Mouse (Mus musculus) brown adipose tissue, adult 24 weeks (tissue): ENCODE measurements around the gene Mrpl47. TPM values are rescaled to one million over a fixed set of nuclear protein-coding genes. Genes with fewer than 3 reads are reported as not detected.
"Not testable (repeated sequence)": the region's sequence is repeated elsewhere in the genome, so short reads cannot be mapped to it uniquely, and the experiment has no call there.

Experiments
- H3K27ac ChIP-seq: fragments of 200-500 bp; replicated peaks from 2 replicates; pipeline ENCODE4 v1.5.1; 2012; ENCODE audit warnings: low read depth, mild to moderate bottlenecking, low read length
- H3K4me1 ChIP-seq: fragments of 200-500 bp; 2 replicates; pipeline ENCODE4 v1.6.1; 2012; ENCODE audit warnings: low read length, mixed read lengths; ENCODE audit not compliant: control insufficient read depth, insufficient read depth, insufficient read length
- H3K4me3 ChIP-seq: fragments of 200-500 bp; 2 replicates; pipeline ENCODE4 v1.5.1; 2012; ENCODE audit warnings: low read depth, mild to moderate bottlenecking, low read length, moderate library complexity; ENCODE audit not compliant: insufficient read depth
- polyA plus RNA-seq: library from polyadenylated mRNA; stranded (reverse); fragments of >200 nt; gene quantifications from 2 replicates; pipeline ENCODE4 v1.2.4, GENCODE M21; 2012; ENCODE audit not compliant: missing spikeins, insufficient read depth, insufficient read length

Gene Mrpl47
- polyA plus RNA-seq, 1 experiment: 87.9 TPM

DNA sequence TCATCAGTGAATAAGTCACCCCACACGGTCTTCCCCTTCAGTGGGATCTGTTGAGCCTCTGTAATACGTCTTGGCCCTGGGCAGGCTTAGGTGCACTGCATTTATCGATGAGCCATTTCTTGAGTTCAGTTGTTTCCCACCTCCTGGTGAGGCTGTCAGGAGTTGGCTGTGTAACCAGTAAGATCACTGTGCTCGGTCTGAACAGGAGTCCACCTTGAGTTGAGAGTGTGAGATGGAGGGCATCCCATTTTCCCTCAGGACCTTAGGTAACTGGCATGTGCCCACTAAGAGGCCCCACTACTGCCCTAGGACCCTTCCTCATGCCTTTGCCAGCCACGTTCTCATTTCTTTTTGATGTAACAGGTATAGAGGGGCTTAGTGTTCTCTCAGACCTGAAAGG, 11.5 kb downstream of the Mrpl47 start:
- no peak overlapping the region for H3K27ac ChIP-seq
- H3K4me1 ChIP-seq: no peaks in the 10 kb centered on the region
- H3K4me3 ChIP-seq: no peak overlapping the region

DNA sequence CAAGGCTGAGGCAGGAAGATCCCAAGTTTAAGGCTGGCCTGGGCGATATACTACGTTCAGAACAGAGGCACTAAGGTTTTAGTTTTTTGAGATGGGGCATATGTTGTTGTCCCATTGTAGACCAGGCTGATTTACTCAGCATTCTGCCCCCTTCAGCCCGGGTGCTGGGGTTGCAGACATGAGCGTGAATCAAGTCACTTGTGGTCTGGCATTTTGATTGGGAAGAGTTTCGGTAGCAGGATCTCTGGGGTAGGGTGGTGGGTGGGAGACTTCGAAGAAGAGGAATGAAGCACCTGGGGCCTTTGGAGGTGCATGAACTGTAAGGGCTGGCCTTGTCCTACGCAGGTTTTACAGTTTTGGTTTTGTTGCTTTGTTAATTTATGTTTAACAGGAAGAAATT, 13.2 kb downstream of the Mrpl47 start:
- H3K4me1 ChIP-seq: no peaks in the 10 kb centered on the region
- no peak overlapping the region for H3K27ac ChIP-seq
- H3K4me3 ChIP-seq: no peak overlapping the region

DNA sequence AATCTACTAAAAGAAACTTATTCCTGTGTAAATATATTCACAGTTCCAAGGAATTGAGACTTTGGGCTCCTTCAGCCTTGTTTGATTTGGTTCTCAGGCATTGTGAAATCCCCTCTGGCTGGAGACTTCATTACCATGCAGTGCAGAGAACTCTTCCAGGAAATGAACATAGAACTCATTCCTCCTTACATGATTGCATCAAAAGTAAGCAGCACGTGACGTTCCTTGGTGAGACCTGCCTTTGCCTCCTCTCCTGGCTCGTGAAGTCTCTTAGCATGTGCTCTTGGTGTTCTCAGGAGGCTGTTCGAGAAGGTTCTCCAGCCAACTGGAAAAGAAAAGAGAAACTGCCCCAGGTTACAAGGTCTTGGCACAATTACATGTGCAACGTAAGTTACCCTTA, 19.1 kb downstream of the Mrpl47 start:
- no peaks in the 10 kb centered on the region for H3K4me1 ChIP-seq
- no peak overlapping the region for H3K27ac ChIP-seq
- H3K4me3 ChIP-seq: no peak overlapping the region

DNA sequence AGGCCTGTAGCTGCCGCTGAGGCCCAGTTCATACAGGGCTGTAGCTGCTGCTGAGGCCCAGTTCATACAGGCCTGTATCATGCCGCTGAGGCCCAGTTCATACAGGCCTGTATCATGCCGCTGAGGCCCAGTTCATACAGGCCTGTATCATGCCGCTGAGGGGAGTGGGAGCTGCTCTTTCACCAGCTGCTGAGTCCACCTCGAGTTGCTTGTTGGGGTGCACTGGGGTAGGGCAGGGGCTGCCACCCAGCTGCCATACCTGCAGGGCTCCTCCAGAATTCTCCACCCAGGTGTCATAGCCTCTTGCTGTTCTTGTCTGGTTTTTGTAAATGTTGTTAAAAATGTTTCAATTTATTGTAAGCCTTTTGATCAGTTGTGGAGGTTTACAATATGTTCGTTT, 20.0 kb downstream of the Mrpl47 start:
- not testable (repeated sequence) for H3K27ac ChIP-seq, H3K4me1 ChIP-seq, H3K4me3 ChIP-seq

DNA sequence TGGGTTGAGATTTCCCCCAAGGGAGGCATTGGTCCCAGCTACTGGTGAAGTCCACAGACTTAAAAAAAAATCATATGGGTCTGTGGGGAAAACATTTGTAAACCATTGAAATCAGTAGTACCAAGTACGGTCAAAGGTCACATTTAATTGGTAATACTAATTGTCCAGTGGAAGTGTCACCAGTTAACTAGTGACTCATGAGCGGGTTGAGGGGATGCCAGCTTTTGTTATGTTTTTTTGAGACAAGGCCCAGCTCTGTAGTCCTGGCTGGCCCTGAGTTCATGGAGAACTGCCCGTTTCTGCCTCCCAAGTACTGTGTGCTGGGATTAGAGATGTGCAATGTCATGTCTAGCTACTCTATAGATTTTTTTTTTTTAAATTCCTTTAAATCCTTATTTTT, 23.7 kb downstream of the Mrpl47 start:
- Histone ChIP-seq H3K4me3 (no peak overlapping the region), H3K4me1 (no peaks in the 10 kb centered on the region), H3K27ac (no peak overlapping the region)

DNA sequence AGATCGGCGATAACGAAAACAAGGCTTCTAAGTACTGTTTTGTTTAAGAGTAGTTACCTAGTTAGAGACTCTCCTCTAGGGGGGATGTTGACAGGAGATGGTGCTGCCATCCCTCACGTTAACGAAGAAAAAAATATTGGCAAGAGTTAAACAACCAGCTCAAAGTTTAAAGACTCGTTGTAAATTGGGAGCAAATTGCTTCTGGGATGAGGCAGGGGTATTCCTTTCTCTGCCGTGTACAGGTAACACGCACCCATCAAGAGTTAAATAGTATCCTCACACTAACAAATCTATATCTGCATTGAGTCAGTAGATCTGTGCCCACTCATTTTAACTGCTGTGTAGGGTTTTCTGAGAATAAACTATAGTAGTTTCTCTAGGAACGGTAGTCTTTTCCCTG, 28.0 kb downstream of the Mrpl47 start:
- peak overlapping the region; percentile 89 for H3K4me3 ChIP-seq
- H3K27ac ChIP-seq: peak overlapping the region; percentile 72
- no peaks in the 10 kb centered on the region for H3K4me1 ChIP-seq

DNA sequence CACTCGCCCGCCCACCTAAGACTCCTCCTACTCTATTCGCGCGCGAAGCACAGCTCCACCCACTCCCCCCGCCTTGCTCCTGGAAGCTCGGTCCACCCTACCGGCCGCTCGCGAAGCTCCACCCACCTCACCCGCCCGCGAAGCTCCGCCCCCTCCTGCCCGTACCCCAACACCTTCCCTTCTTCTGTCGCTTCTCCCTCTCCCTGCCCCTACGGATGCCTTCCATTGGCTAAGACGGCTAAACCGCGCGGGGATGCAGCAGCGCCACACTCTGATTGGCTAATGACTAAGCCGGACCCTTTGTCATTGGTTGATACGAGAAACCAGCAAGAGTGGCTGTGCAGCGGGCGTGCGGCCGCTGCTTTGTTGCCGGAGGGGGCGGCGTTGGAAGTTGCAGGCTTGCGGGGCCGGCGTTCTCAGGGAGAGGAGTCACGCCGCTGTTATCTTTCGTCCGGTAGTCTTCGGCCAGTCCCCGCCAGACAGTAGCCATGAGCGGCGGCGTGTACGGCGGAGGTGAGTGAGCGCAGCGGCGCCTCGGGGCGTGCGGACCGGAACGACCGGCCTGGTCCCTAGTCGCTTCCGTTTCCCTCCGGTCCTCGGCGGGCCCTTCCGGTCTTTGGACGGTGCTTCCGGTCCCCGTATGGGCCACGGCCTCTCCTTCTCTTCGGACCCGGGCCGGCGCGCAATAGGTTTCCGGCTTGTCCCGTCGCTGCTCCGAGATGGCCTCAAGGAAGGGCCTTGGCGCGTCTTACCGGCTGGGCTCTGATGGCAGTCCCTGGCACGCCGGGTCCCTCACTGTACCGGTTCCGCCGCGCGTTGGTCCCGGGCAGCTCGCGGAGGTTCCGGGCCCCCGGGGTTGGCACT, 28.8 kb downstream of the Mrpl47 start:
- Histone ChIP-seq H3K4me3 (peak overlapping the region; percentile 89), H3K27ac (peak overlapping the region; percentile 72), H3K4me1 (no peaks in the 10 kb centered on the region)

DNA sequence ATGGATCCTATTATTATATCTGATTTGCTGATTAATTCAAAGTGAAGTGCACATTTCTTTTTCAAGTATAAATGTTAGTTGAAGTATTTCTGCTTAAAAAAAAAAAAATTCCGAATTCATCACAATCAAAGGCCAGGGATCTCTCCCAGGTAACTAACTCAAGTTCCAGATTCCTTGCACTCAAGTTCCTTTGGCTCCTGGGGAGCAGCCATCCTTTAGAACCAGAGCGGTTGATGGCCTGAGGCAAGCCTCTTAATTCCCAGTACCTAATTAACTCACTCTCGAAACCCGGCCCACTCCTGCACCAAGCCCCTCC, 29.4 kb downstream of the Mrpl47 start:
- H3K27ac ChIP-seq: no peak overlapping the region
- no peaks in the 10 kb centered on the region for H3K4me1 ChIP-seq
- H3K4me3 ChIP-seq: peak overlapping the region; percentile 89

DNA sequence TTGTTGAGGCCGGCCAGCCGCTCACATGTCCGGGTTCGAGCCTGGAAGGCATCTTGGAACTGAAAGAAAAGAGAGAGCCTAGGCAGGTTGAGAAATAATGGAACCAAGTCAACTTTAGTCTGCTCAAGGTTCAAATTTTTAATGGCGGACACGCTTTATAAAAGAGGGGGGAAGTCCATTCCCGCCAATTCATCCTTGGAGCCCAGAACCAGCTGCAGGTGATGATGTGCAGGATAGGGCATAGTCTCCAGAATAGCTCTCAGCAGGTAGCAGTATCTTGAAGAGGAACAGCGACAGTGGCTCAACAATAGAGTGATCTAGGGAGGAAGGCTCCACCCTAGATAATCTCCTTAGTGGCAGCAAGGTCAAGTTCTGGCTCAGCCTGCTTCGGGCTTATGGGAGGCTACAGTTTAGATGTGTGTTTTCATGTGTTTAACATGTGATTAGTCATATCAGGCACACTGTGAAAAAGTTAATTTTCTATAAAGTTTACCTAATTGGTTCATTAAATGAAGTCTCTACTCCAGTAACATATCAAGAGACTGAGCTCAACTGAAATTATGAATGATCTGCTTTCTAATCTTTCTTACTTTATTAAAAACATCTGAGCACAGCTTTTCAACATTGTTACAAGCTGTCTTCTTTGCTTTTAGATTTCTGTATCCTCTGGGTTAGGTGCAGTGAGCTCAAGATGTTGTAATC, 31.6 kb downstream of the Mrpl47 start, which contains the start of gene Actl6a:
Gene Actl6a (plus strand): TSS at position 652 of the 702 bp plus-strand sequence.
- H3K4me1 ChIP-seq, H3K4me3 ChIP-seq, H3K27ac ChIP-seq: not testable (repeated sequence)

DNA sequence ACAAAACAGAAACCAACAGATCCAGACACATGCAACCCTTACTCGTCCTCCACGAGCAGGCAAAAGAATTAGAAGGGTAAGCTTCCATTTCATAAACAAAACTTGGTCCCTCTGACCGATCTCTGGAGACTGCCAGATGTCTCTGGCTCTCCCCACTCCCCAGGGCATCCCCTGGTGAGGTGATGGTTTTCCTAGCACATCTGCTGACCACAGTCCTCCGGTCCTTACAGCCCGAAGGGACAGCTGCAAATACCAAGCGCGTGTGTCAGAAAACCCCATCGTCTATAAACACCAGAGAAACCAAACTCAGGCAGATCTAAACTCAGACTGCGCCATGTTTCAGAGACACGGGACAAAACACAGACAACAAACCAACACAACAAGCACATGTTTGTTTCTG, 32.8 kb downstream of the Mrpl47 start:
- H3K4me3 ChIP-seq, H3K27ac ChIP-seq, H3K4me1 ChIP-seq: not testable (repeated sequence)

DNA sequence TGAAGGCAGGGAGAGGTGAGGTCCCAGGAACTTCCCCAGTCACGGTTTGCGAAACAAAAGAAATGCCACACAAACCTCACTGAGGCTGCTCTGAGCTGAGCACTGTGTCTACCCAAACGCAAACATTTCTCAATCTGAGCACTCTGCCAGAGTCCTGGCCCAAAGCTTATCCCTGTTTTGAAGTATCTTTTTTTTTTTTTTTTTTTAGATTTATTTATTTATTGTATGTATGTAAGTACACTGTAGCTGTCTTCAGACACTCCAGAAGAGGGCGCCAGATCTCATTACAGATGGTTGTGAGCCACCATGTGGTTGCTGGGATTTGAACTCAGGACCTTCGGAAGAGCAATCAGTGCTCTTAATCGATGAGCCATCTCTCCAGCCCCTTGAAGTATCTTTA, 33.4 kb downstream of the Mrpl47 start:
- not testable (repeated sequence) for H3K4me1 ChIP-seq, H3K27ac ChIP-seq, H3K4me3 ChIP-seq

DNA sequence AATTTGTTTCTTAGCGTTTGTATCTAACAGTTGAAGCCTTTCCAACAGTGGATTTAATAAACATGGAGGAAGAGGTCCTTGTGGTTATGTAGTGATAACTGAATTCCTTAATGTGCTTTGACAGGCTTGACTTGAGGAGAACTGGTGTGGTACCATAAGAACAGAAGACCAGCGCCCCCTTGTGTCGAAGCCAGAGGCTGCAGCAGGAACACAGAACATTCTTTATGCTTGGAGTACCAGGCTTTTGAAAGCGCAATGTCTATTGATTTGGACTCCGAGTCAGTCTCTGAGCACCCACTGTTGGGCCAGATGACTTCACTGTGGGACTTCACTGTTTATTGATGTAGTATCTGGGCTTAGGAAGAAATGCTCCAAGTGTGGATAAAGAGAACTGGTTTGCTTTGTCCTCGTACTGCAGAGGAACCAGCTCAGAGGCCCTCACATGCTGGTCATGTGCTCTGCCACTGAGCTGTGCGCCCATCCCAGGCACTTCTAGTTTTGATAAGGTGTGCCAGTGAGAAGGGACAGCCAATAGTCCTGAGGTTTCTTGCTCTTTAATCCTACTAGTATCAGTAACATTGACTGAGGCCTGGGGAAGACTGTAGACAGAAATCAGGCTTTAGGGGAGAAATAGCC, 39.1 kb downstream of the Mrpl47 start:
- H3K4me1 ChIP-seq: no peaks in the 10 kb centered on the region
- H3K4me3 ChIP-seq: no peak overlapping the region
- H3K27ac ChIP-seq: no peak overlapping the region

DNA sequence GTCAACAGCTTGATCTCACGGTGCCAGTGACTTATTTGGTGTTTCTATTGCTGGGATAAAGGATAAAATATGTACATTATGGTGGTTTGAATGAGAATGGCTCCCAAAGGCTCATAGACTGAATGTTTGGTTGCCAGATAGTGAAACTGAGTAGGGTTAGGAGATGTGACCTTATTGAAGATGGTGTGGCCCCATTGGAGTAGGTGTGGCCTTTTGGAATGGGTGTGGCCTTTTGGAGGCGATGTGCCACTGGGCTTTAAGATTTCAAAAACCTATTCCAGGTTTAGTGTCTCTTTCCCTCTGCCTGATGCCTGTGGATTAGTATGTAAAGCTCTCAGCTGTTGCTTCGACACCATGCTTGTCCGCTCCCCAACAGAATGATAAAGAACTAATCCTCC, 41.8 kb downstream of the Mrpl47 start:
- H3K27ac ChIP-seq: no peak overlapping the region
- no peaks in the 10 kb centered on the region for H3K4me1 ChIP-seq

DNA sequence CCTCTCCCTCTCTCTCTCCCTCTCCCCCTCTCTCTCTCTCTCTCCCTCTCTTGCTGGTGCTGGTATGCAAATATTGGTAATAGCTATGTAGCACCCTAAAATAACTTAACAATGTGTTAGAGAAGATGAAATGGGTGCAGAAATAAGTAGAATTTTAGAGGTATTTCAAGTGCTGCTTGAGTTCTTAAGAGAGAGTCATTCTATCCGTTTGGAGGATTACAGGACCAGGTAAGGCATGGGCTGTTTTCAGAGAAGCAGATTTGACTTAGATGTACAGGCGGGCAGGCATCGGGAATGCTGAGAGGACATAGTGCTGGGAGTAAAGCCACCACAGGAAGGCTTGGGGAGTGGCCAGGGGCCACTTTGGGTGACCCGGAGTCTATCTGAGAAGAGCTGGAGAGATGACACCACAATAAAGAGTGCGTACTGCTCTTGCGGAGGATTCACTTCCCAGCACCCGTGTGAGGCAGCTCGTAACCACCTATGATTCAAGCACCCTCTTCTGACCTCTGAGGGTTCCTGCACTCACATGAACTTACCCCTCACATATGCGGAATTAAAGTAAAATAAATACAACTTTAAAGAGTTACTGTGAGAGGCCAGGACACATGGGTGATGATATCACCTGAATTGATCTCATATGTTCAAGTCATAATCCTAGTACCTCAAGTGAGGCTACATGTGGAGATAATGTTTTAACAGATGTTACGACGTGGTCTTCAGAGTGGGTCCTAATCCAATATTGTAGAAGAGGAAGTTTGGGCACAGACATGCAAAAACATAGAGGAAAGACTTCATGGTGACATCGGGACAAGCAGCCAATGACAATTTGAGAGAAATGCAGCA, 42.4 kb downstream of the Mrpl47 start:
- Histone ChIP-seq H3K27ac (no peak overlapping the region), H3K4me1 (no peaks in the 10 kb centered on the region)

More for the DNA sequence above, 41.8 kb downstream of the Mrpl47 start:
- no peak overlapping the region for H3K4me3 ChIP-seq

DNA sequence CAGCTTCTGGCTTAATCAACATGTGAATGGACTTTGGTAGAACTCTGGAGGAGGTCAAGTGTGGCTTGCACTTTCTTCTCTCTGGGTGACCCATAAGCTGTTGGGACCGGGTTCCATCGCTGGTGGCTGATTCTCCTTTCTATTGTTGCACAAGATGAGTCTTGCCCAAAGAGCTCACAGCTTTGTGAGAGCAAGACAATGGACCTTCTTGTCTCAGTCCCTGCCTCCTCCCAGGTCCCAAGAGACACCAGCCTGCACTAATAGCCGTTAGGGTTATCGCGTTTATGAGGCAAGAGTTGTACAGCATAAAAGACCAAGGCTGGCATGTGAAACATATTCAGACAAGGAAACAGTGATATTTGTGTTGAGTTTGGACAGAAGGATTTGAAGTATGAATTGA, 43.2 kb downstream of the Mrpl47 start:
- H3K27ac ChIP-seq: no peak overlapping the region
- no peaks in the 10 kb centered on the region for H3K4me1 ChIP-seq
- no peak overlapping the region for H3K4me3 ChIP-seq

More for the DNA sequence above, 42.4 kb downstream of the Mrpl47 start:
- H3K4me3 ChIP-seq: no peak overlapping the region
